Mouse (Mus musculus): ENCODE data around the gene Prmt1.

- TF ChIP-seq CTCF (IDR thresholded peaks at IDR 0.05; ENCODE audit: borderline replicate concordance, extremely low read depth, insufficient read depth, insufficient read length) (no peak), POLR2A (IDR thresholded peaks at IDR 0.05; ENCODE audit: borderline replicate concordance, extremely low read depth, insufficient read depth, insufficient read length, poor library complexity, severe bottlenecking) (peak; percentile 41; the same call in 1 of the 2 replicates)
These were observed 731 bp upstream of the Prmt1 start for GRCm38 (mm10) chr7:44986879-44987718.
